Mouse (Mus musculus) adrenal gland, adult 18-20 months (tissue): ENCODE results near the gene Gm11127. TPM values are rescaled to one million over a fixed set of nuclear protein-coding genes. Genes with fewer than 3 reads are reported as not detected.
A peak's percentile ranks its signal among the peaks of the same experiment; 100 is the strongest.
"Not testable (repeated sequence)": the region's sequence is repeated elsewhere in the genome, so short reads cannot be mapped to it uniquely, and the experiment has no call there.

Source experiments
- DNase-seq, 2 experiments: peaks; one replicate each; pipeline ENCODE4 v3.0.0; 2021 to 2022; ENCODE audit warnings: low spot score in 2 of 2
- long read RNA-seq, 2 experiments: library from polyadenylated mRNA; stranded (forward); transcript quantifications; one replicate each; pipeline ENCODE4 v2.0.0; 2021
- total RNA-seq, 2 experiments: library from RNA; stranded (reverse); gene quantifications; 1 replicate in 1 of 2; 2 replicates in 1 of 2; pipeline ENCODE4 v1.2.3; 2021

Gm11127 gene
- total RNA-seq = 10 to 100 TPM in 1 of 2 experiments, 1 to 10 TPM in 1; 7.0 to 18.8 TPM
- long read RNA-seq, experiment 1 = 0 reads
- long read RNA-seq, experiment 2, partial matches to known transcripts = 0 of 1 reads
- long read RNA-seq, experiment 2, other reads (novel, unspliced or antisense) = 1 of 1 reads

DNA sequence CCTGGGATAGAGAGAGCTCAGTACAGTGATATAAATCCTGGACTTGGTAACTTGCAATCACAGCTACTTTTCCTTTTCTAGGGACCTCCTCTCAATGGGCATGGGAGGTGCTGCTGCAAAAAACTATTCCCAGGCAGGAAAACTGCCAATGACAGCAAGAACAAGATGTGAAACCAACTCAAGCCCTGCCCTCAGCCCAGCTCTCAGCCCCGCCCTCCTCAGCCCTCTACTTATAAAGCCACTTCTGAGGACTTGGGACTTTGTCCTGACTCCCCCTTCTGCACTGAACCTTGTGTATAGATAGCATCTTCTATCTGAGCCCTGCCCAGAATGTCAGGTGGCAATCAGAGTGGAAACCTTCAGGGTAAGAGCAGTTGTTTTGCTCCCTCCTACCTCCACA is at the start of gene Gm11127:
TSS of gene Gm11127 (minus strand) at position 10 of the 400 bp plus-strand sequence.
- DNase-seq = not testable (repeated sequence)

DNA sequence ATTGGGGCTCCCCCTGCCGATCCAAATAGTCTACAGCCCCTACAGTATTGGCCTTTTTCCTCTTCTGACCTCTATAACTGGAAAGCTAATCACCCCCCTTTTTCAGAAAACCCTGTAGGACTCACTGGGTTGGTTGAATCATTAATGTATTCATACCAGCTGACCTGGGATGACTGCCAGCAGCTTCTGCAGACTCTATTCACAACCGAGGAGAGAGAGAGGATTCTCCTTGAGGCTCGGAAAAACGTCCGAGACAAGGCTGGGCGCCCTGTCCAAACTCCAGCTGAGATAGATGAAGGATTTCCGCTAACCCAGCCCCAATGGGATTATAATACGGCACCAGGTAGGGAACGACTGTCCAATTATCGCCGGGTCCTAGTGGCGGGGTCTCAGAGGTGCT is 43.9 kb upstream of the Gm11127 start:
- DNase-seq = not testable (repeated sequence)

DNA sequence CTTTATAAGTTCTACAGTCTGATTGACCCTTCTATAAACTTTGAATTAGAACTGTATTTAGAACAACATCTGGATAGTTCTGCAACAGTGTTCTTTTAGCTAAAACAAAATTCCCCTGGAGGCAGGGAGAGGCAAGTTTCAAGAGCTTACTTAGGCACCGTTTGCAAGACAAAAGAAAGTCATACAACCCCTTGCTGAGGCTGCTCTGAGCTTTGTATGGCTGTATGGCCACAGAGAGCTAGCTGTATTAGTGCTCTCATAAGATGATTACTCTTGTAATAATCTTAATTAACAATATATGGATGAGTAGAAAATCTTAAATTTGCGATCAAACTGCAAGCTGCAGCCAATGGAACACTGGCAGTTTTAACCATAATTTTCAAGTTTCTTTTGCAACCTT is 41.4 kb upstream of the Gm11127 start:
- not testable (repeated sequence) for DNase-seq

DNA sequence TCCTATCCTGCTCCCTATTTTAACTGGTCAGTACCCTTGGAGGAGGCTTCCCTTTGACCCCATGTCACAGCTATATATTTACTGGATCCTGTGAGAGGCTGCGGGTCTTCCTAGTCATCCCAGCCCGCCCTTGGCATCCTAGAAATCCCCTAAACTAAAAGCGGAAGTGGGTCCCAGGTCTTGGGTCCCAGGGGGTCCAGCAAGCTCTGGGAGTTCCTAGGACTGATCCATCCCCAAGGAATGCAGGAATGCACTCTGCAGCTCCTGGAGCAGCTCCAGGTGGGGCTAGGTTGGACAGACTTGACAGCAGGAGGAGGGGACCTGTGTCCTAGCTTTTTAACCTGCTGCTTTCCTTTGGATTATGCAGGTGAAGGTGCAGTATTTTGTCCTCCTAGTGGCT is 35.8 kb upstream of the Gm11127 start:
- no peak for DNase-seq

DNA sequence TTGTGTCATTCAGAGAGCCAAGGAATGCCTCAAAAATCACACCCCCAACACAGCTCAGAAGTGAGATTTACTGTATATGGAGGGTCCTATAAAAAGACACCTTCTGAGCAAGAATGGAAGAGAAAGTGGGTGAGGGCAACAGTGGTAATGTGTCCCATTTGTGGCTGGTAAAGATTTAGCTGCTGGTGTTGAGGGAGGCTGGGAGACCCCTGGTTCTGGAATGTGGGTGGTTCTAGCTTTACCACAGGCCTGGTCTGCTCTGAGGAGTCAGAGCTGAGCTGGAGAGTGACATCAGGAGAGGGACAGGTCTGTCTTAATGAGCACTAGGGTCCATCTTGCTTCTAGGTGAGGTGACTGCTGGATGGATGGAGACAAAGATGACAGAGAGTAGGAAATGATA is 34.3 kb upstream of the Gm11127 start:
- not testable (repeated sequence) for DNase-seq

DNA sequence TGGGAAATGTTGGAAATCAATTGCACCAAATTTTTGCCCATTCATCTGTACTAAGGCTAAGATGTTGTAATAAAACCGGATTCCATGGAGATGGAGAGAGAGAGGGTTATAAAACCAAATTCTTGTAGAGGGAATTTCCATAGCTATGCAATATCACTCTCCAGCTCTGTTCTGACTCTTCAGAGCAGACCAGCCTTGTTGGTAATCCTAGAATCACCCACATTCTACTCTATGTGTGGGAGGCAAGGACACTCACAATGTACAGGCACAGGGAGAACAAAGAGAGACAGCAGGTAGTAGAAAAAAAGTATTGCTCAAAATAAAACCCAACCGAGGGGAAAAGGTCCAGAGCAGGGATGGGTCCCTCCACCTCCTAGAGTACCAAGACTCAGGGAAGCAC is 33.8 kb upstream of the Gm11127 start:
- not testable (repeated sequence) for DNase-seq

DNA sequence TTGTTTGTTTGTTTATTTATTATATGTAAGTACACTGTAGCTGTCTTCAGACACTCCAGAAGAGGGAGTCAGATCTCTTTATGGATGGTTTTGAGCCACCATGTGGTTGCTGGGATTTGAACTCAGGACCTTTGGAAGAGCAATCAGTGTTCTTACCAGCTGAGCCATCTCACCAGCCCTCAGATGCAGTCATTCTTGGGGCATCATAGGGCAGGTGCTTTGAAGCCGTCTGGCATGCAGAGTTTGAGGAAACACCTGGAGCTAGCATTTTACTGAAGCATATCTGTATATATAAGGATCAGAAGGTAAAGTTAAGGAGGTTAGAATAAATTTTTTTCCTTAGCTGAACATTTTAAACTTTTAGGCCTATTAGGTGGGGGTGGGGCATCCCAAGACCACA is 27.8 kb upstream of the Gm11127 start:
- not testable (repeated sequence) for DNase-seq

DNA sequence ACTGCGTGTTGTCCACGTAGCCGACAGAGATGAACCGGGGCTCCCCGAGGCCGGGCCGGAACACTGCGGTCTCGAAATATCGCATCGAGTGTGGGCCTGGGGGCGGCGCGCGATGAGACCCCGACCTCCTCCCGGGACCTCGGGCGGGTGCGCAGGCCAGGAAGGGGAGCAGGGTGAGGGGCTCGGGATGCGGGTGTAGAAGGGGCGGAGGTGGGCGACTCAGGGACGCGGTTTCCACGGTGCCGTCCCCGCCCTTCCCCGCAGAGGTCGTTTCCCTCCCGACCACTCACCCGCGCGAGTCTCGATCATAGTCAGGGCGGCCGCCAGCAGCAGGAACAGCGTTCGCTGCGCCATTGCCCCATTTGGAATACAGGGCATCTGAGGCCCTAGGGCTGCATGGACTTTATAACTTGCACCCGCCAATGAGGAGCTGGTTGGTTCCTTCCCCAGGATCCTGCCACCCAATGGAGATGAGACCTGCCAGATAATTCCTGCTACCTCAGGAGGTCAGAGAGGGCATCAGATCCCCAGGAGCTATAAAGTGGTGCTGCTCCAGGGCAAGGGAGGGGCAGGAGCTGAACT is 25.8 kb upstream of the Gm11127 start:
- peak in 1 of 2 experiments; percentile 29 for DNase-seq

DNA sequence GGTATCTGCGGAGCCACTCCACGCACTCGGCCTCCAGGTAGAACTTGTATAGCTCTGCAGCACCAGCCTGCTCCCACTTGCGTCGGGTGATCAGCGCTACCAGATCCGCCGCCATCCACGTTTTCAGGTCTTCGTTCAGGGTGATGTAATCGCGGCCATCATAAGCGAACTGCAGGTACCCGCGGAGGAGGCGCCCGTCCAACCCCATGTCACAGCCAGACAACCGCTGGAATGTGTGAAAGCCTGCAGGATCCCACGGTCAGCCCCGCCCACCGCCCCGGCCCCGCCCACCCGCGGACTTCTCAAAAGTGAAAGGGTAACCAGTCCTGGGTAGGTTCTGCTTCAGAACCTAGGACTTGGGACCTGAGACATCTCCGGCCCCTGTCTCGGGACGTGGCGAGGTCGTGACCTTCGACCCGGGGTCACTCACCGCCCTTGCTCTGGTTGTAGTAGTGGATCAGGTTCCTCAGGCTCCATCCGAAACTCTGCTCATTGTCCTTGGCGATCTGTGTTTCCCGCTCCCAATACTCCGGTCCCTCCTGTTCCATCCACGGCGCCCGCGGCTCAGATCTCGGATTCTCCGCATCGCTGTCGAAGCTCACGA is 25.2 kb upstream of the Gm11127 start:
- DNase-seq = peak; percentile 31 to 32

DNA sequence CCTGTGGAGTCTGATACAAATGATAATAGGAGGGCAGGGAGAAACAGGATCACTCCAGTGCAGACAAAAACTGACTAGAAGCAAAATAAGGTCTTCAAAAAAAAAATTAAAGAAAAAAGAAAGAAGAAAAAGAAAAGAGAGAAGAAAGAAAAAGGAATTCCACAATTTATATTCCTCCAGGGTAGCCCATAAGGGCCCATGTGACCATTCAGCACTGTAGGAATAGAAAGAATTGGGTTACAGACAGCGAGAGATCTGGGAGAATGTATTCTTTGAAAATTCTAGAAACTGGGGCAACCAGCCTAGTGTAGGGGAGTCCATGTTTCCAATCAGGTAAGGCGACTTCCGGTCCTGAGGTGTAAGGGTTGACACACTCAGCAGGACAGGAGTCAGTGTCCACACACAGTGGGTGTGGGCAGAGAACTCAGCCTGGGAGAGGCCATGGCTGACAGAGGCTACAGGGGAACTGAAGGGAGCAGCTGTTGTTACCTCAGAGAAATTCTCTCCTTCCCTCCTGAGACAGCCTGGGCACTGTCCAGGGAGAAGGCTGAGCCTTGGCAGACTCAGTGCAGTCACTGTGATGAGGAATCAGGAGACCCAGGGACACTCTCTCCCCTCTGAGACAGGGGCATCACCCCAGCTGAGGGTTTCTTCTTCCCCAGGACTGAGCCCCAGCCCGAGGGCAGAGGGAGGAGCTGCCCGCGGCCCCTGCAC is 24.5 kb upstream of the Gm11127 start:
- DNase-seq = not testable (repeated sequence)

DNA sequence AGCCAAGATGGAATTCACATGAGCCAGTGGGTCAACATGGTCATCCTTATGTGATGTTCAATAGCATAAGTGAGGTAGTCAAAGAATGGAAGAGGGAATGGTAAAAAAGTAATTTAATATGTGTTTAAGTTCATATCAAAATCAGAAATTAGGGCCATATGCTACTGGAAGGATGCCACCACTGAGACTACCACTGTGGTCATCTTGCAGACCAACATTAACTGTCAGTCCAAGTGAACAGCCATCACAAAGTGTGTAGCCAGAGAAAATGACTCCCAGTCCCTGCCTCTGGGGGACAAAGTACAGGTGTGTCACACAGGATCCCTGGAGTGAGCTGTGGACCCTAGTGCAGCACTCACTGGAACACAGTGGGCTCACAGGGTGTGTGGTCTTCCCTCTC is 23.7 kb upstream of the Gm11127 start:
- not testable (repeated sequence) for DNase-seq

DNA sequence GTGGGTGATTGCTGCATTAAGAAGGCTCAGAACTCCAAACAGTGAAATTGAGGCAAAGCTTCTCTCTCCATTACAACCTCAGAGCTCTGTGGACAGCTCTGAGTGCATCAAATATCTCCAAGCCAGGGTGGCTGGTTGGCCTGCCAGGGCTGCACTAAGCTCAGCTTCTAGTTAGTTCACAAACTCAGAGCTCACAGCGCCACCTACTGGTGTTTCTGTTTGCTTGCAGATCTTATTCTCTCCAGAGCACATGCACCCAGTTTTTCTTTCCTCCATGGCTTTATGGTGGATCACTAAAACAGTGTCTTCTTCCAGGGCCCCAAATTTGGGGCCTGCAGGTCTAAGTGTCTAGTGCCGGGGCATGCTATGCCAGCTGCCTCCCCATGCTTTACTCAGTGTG is 2.7 kb upstream of the Gm11127 start:
- peak; percentile 88 to 92 for DNase-seq

DNA sequence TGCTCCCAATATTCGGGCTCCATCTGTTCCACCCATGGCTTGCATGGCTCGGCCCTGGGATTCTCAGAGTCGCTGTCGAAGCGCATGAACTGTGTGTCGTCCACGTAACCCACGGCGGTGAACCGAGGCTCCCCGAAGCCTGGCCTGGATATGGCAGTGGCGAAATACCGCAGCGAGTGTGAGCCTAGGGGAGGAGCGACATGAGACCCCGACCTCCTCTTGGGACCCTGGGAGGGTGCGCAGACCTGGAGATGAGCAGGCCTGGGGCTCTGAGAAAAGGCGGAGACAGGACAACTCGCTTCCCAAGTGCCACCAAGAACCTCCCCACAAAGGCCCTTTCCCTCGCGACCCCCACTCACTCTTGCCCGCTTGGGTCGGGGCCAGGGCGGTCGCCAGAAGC is 244 bp downstream of the Gm11127 start:
- DNase-seq = not testable (repeated sequence)

DNA sequence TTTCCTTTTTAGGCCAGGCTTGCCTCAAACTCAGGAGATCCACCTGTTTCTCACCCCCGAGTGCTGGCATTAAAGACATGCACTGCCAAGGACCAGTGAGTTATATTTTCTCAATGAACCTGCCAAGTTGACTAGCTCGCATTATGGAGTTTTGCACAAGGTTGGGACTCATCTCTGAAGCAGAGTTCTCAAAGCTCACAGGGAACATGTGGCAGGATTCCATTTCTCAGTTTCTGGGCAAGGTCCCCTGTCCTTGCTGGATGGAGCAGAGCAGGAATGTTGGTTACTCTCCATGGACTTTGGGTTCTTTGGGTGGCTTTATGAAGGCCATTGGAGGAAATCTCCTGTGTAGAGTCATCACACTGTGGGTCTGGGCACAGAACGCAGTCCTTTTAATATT is 14.9 kb downstream of the Gm11127 start:
- no peak for DNase-seq

DNA sequence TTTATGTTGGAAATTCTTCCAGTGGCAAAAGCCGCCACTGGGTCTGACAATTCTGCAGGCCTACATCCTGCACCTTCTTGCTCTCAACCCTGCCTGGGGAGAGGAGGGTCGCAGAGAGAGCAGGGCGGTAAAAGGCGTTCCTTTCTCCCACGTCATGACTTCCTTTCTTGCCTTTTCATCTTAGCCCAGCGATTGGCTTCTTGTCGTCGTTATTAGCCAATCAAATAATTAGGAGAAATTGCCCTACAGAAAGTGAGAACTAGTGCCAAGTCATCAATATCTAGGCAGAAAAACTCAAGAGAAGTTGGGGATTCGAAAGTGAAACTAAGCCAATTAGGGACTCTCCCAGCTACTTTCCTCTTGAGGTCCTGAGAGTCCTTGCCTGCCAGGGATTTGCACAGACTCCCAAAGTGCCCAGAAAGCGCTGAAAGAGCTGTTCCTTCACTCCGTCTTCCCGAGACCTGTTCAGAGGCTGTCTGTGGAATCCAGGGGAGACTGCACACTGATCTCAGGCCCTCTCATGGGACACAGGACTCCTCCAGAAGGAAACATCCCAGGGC is 15.5 kb downstream of the Gm11127 start, which contains the start of the genes H2-T22 and Gm6034:
TSS of gene H2-T22 (minus strand) at position 138 of the 560 bp plus-strand sequence.
TSS of gene Gm6034 (plus strand) at position 352 of the 560 bp plus-strand sequence.
- peak; percentile 56 to 60 for DNase-seq

DNA sequence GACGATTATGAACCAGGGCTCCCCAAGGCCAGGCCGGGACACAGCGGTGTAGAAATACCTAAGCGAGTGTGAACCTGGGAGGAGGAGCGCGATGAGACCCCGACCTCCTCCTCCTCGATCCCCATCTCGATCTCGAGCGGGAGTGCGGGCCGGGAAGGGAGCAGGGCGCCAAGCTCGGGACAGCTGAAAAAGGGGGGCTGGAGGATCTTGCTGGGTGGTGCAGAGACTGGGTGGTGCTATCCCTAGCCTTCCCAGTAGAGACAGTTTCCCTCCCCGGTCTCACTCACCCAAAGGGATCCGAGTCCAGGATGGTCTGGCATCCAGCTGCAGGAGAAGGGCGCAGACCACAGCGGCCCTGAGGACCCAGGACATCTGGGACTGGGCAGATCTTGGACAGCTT is 16.1 kb downstream of the Gm11127 start:
- DNase-seq = peak; percentile 29 to 35

DNA sequence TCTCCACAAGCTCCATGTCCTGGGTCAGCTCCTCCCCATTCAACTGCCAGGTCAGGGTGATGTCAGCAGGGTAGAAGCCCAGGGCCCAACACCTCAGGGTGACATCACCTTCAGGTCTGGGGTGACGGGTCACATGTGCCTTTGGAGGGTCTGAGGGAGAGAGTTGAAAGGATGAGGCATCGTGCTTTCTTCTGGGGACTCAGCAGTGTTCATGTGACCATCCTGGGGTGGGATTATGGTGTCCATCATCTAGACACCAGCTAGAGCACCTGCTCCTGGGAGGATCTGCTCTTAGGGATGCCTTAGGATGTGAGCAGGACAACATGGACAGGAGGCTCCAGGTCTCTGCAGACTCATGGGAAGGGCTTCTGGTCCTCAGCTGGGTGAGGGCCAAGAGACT is 17.6 kb downstream of the Gm11127 start:
- DNase-seq = not testable (repeated sequence)

DNA sequence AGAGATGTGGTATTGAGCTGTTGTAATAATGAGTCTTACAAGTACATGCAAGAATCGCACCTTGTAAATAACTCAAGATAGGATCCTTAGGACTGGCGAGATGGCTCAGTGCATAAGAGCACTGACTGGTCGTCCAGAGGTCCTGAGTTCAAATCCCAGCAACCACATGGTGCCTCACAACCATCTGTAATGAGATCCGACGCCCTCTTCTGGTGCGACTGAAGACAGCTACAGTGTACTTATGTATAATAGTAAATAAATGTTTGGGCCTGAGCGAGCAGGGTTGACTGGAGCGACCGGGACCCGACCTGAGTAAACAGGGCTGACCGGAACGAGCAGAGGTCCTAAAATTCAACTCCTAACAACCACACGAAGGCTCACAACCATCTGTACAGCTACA is 22.0 kb downstream of the Gm11127 start:
- DNase-seq = not testable (repeated sequence)

DNA sequence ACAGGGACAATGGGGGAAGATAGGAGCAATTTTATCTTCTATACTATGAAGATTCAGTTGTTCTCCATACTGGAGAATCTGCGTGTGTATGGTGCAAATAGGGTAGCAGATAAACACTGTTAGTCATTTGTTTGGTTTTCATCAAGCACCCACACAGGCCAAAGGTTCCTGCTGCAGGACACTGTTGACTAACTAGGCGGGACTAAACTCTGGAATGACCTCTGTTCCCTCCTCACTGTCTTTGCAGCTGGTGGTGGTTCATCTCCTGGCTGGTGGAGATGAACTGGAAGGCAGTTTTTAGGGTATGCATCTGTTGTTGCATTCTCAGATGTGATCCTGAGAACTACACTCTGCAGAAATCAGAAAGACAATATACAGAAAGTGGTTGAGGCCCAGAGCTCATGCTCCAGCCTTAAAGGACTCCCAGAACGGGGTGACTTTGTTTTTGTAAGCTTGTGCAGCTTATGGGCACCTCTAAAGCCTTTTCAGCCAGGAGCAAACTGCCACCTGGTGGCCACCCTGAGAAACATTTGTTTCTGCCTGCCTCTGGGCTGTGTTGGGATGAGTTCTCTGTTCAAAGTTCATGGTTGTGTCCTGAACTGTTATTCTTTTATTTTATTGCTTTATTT is 23.0 kb downstream of the Gm11127 start:
- DNase-seq = peak; percentile 56 to 67

DNA sequence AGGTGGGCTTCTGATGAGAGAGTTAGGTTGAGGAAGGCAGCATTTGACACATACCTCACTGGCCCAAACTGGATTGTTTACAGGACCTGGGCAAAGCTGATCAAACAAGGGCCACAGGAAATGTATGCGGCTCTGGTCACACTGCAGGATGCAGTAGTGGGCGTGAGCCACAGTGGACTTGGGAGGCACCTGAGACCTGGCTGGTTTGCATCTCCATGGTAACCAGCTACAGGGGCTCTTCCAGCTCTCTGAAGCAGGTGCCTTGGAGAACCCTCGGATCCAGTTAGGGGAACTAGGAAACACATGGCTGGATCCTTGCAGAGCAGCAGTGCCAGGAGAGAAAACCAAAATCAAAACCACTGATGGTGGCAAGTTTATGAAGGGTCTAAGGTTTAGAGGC is 23.6 kb downstream of the Gm11127 start:
- not testable (repeated sequence) for DNase-seq

DNA sequence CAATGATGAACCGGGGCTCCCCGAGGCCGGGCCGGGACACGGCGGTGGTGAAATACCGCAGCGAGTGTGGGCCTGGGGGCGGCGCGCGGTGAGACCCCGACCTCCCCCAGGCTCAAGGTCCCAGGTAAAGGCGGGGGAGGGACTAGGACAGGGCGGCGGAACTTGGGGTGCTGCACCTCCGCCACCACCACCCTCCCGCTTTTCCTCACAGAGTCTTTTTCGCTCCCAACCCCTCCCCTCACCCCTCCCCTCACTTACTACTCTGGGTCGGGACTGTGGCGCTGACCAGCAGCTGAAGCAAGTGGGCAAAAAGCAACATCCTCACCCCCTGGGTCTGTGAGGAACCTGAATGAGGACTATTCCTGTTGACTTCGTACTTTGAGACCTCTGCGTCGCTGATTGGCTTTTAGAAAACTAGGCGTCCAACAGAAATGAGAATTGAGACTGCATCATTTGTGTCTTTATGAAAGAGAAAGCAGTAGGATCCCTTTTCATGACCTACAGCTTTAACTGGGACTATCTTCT is 25.8 kb downstream of the Gm11127 start, which contains the start of gene H2-T23:
TSS of gene H2-T23 (minus strand) at position 505 of the 525 bp plus-strand sequence.
- DNase-seq = peak; percentile 40 to 53
